Mouse (Mus musculus): ENCODE results near the gene Awat2. TPM values are rescaled to one million over a fixed set of nuclear protein-coding genes. Genes with fewer than 3 reads are reported as not detected.

Awat2 gene
- polyA plus RNA-seq, 1 experiment from 2014 or later = 0.53 TPM

DNA sequence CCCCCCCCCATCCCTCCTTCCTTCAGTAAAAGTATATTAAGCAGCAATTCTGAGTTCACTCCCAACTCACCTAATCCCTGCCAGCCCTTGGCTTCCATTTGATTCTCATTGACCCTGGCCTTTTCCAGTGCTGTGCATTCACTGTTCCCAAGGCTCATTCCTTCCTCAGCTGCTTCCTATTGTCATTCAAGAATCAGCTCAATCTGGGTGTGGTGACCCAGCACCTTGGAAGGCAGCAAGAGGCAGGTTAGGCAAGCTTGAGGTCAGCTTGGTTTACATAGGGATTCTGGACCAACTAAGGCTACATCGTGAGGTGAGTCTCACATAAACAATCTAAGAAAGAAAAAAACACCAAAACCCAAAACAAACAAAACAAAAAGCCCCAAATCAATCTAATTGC, 33.3 kb downstream of the Awat2 start:
- H3K27me3 ChIP-seq (ENCODE audit: control insufficient read depth, insufficient read depth, low read length) = no peaks in the 10 kb centered on the region; the same call in 1 of the 2 replicates
- H3K4me3 ChIP-seq (ENCODE audit: low read depth, low read length) = no peak overlapping the region
- H3K4me2 ChIP-seq = no peak overlapping the region
- WGBS (ENCODE audit: insufficient replicate concordance) = 65% methylated on average over 1 of the region's 1 CpGs
- no peaks in the 10 kb centered on the region for H3K36me3 ChIP-seq (ENCODE audit: control insufficient read depth, insufficient read depth, low read length)
- no peak overlapping the region for H3K9ac ChIP-seq (ENCODE audit: low read depth, low read length)
- no peak for ATAC-seq (replicated peaks; ENCODE audit: insufficient number of reproducible peaks, low FRiP score, low TSS enrichment)
- H3K9me3 ChIP-seq (replicated peaks; ENCODE audit: control insufficient read depth, low read length) = no peaks in the 10 kb centered on the region
- no peaks in the 10 kb centered on the region for H3K4me1 ChIP-seq (ENCODE audit: control insufficient read depth, insufficient read depth, low read length)
- H3K27ac ChIP-seq (ENCODE audit: low read depth, low read length) = no peak overlapping the region

DNA sequence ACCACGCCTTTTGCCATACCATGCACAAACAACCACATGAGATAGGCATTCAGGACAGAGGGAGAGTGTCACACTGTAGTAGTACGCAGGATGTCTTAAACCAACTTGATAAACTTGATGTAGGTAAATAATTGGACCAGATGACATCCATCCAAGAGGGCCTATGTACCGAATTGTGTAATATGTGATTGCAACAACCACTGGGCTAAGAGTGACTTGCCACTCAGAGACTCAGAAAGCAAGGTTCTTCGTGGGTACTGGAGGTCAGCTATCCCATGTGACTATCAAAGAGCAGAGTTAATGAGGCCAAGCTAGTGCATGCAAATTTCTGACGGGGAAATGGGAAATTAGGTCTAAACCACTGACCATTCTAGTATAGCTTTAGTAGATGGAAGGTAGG, 40.9 kb downstream of the Awat2 start:
- Histone ChIP-seq H3K27ac (ENCODE audit: low read depth, low read length) (no peak overlapping the region), H3K4me1 (ENCODE audit: control insufficient read depth, insufficient read depth, low read length) (no peaks in the 10 kb centered on the region), H3K4me2 (no peak overlapping the region), H3K9me3 (replicated peaks; ENCODE audit: control insufficient read depth, low read length) (no peaks in the 10 kb centered on the region), H3K9ac (ENCODE audit: low read depth, low read length) (no peak overlapping the region), H3K4me3 (ENCODE audit: low read depth, low read length) (no peak overlapping the region), H3K27me3 (ENCODE audit: control insufficient read depth, insufficient read depth, low read length) (peaks cover 6% of the 10 kb centered on the region; the same call in 1 of the 2 replicates), H3K36me3 (ENCODE audit: control insufficient read depth, insufficient read depth, low read length) (no peaks in the 10 kb centered on the region)
- 70% methylated on average over 5 of the region's 5 CpGs for WGBS (ENCODE audit: insufficient replicate concordance)
- no peak for ATAC-seq (replicated peaks; ENCODE audit: insufficient number of reproducible peaks, low FRiP score, low TSS enrichment)

DNA sequence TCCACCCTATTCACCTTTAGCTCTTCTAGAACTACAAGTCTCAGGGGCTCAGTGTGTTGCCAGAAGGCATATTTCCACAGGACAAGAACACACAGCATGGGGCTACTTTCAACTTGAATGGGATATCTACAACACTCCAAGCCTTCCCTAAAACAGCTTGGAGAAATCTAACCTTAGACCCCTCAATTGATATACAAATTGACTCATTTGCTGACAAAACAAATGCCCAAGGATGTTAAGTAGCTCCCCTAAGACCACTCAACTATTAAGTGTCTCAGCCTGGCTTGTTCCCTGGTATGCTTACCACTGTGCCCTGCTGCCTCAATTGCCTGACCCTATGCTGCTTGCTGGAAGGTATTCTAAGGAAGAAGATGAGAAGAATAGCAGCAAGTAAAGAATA, 41.6 kb downstream of the Awat2 start:
- no peak overlapping the region for H3K4me2 ChIP-seq
- H3K27ac ChIP-seq (ENCODE audit: low read depth, low read length) = no peak overlapping the region
- no peaks in the 10 kb centered on the region for H3K4me1 ChIP-seq (ENCODE audit: control insufficient read depth, insufficient read depth, low read length)
- no peaks in the 10 kb centered on the region for H3K36me3 ChIP-seq (ENCODE audit: control insufficient read depth, insufficient read depth, low read length)
- no peak for ATAC-seq (replicated peaks; ENCODE audit: insufficient number of reproducible peaks, low FRiP score, low TSS enrichment)
- H3K9ac ChIP-seq (ENCODE audit: low read depth, low read length) = no peak overlapping the region
- peaks cover 7% of the 10 kb centered on the region; the same call in 1 of the 2 replicates for H3K27me3 ChIP-seq (ENCODE audit: control insufficient read depth, insufficient read depth, low read length)
- H3K9me3 ChIP-seq (replicated peaks; ENCODE audit: control insufficient read depth, low read length) = no peaks in the 10 kb centered on the region
- H3K4me3 ChIP-seq (ENCODE audit: low read depth, low read length) = no peak overlapping the region

DNA sequence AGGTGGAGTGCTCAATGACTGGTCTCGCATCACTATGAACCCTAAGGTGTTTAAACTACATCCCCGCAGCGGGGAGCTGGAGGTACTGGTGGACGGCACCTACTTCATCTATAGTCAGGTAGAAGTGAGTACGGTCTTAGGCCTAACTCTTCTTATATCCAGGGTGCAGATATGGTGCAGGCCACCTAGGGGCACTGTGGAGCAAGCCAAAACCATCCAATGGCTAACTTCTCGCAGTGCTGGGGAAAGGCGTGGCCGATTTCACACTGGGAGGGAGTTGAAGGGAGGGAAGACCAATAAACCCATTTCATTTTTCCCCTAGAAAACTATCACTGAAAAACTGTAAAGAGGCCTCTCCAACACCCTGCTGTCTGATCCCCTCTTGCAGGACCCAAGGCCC, 47.5 kb downstream of the Awat2 start:
- Histone ChIP-seq H3K27ac (ENCODE audit: low read depth, low read length) (no peak overlapping the region), H3K9ac (ENCODE audit: low read depth, low read length) (no peak overlapping the region), H3K27me3 (ENCODE audit: control insufficient read depth, insufficient read depth, low read length) (peaks cover 7% of the 10 kb centered on the region; the same call in 1 of the 2 replicates), H3K9me3 (replicated peaks; ENCODE audit: control insufficient read depth, low read length) (no peaks in the 10 kb centered on the region), H3K4me2 (no peak overlapping the region), H3K4me3 (ENCODE audit: low read depth, low read length) (no peak overlapping the region), H3K4me1 (ENCODE audit: control insufficient read depth, insufficient read depth, low read length) (no peaks in the 10 kb centered on the region), H3K36me3 (ENCODE audit: control insufficient read depth, insufficient read depth, low read length) (no peaks in the 10 kb centered on the region)
- WGBS (ENCODE audit: insufficient replicate concordance) = 72% methylated on average over 8 of the region's 8 CpGs
- ATAC-seq (replicated peaks; ENCODE audit: insufficient number of reproducible peaks, low FRiP score, low TSS enrichment) = no peak

DNA sequence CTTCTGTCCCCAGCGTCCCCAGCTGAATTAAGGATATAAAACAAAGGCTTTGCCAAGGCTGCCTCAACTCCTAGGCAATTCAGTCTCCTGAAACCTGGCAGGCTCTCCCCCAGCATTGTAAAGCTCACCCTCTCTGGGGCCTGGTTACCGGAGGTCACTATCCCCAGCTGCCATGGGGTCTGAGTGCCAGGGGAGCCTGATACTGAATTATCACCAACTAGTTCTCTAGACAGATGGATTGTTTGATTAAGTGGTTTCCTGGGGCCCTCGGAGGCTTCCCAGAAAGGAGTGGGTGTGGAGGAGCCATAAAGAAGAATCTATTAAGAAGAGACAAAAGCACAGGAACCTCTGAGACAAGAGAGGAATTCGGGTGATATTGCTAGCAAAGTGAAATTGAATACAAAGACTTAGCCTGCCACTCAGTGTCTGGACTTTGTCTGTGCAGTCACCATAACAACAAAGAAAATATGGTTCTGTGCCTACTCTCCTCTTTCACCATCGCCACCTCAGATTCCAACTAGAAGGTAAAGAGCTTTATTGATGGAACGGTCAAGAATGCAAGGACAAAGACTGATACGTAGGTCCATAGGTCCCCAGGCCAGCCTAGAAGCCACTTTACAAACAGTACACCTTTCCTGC, 48.2 kb downstream of the Awat2 start:
- no peaks in the 10 kb centered on the region for H3K9me3 ChIP-seq (replicated peaks; ENCODE audit: control insufficient read depth, low read length)
- no peaks in the 10 kb centered on the region for H3K36me3 ChIP-seq (ENCODE audit: control insufficient read depth, insufficient read depth, low read length)
- H3K27ac ChIP-seq (ENCODE audit: low read depth, low read length) = no peak overlapping the region
- ATAC-seq (replicated peaks; ENCODE audit: insufficient number of reproducible peaks, low FRiP score, low TSS enrichment) = no peak
- H3K4me3 ChIP-seq (ENCODE audit: low read depth, low read length) = no peak overlapping the region
- H3K27me3 ChIP-seq (ENCODE audit: control insufficient read depth, insufficient read depth, low read length) = peaks cover 7% of the 10 kb centered on the region; the same call in 1 of the 2 replicates
- 71% methylated on average over 7 of the region's 7 CpGs for WGBS (ENCODE audit: insufficient replicate concordance)
- no peaks in the 10 kb centered on the region for H3K4me1 ChIP-seq (ENCODE audit: control insufficient read depth, insufficient read depth, low read length)
- H3K9ac ChIP-seq (ENCODE audit: low read depth, low read length) = no peak overlapping the region
- no peak overlapping the region for H3K4me2 ChIP-seq

DNA sequence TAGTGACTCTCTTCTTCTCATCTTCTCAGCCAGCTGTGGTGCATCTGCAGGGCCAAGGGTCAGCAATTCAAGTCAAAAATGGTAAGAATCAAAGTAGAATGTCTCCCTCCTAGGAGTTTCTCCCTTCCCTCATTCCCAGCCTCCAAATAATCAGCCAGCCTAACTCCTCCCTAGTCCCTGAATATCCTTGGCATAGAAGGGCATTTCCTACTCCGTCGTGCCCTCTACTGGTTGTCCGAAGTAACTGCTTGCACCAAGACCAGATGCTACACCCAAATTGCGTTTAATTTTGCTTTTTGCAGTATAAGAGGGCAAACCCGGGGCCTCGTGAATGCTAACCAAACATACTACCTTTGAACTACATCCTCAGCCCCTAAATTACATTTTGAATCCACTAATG, 50.2 kb downstream of the Awat2 start:
- Histone ChIP-seq H3K4me3 (ENCODE audit: low read depth, low read length) (no peak overlapping the region), H3K27me3 (ENCODE audit: control insufficient read depth, insufficient read depth, low read length) (peaks cover 7% of the 10 kb centered on the region; the same call in 1 of the 2 replicates), H3K36me3 (ENCODE audit: control insufficient read depth, insufficient read depth, low read length) (no peaks in the 10 kb centered on the region), H3K4me2 (no peak overlapping the region), H3K27ac (ENCODE audit: low read depth, low read length) (no peak overlapping the region), H3K4me1 (ENCODE audit: control insufficient read depth, insufficient read depth, low read length) (no peaks in the 10 kb centered on the region), H3K9me3 (replicated peaks; ENCODE audit: control insufficient read depth, low read length) (no peaks in the 10 kb centered on the region), H3K9ac (ENCODE audit: low read depth, low read length) (no peak overlapping the region)
- WGBS (ENCODE audit: insufficient replicate concordance) = 28% methylated on average over 6 of the region's 6 CpGs
- no peak for ATAC-seq (replicated peaks; ENCODE audit: insufficient number of reproducible peaks, low FRiP score, low TSS enrichment)

DNA sequence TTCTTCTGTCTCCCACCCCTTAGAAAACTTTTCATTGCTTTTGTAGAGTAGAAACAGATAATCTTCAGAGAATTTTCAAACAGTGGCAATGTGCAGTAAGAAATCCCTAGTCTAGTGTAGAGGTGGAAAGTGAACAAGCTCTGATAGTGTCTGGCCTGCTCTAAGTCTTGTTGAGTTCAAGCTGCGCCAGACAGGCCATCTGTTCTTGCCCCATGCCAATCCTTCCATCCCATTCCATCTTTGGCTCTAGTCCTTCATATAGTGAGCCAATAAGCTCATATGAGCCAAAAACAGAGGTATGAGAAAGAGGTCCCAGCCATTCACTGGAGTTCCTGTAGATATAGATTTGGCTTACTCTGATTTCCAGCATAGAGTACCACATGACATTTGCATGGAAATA, 52.6 kb downstream of the Awat2 start:
- Histone ChIP-seq H3K9ac (ENCODE audit: low read depth, low read length) (no peak overlapping the region), H3K4me3 (ENCODE audit: low read depth, low read length) (no peak overlapping the region), H3K36me3 (ENCODE audit: control insufficient read depth, insufficient read depth, low read length) (no peaks in the 10 kb centered on the region), H3K27me3 (ENCODE audit: control insufficient read depth, insufficient read depth, low read length) (no peaks in the 10 kb centered on the region), H3K4me1 (ENCODE audit: control insufficient read depth, insufficient read depth, low read length) (no peaks in the 10 kb centered on the region), H3K4me2 (no peak overlapping the region), H3K27ac (ENCODE audit: low read depth, low read length) (no peak overlapping the region), H3K9me3 (replicated peaks; ENCODE audit: control insufficient read depth, low read length) (no peaks in the 10 kb centered on the region)
- WGBS (ENCODE audit: insufficient replicate concordance) = 59% methylated on average over 1 of the region's 1 CpGs
- no peak for ATAC-seq (replicated peaks; ENCODE audit: insufficient number of reproducible peaks, low FRiP score, low TSS enrichment)

DNA sequence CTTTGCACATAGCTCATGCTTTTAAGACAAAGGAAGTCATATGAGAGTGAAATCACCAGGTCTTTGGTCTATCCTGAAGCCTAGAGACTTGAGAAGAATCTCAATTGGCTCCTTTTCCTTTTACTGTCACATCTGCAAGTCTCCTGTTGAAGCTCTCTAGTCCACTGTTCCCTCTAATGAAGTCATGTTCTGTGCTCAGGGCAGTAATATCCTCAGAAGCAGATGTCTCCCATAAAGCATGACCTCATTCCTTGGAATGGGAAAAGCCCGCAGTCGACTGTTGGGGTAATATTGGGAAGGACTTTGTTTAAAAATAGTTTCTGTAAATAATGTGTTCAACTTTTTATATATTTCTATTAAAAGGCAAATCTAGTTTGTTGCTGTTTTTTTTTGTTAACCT, 85.5 kb downstream of the Awat2 start:
- no peaks in the 10 kb centered on the region for H3K9me3 ChIP-seq (replicated peaks; ENCODE audit: control insufficient read depth, low read length)
- ATAC-seq (replicated peaks; ENCODE audit: insufficient number of reproducible peaks, low FRiP score, low TSS enrichment) = no peak
- no peaks in the 10 kb centered on the region for H3K4me1 ChIP-seq (ENCODE audit: control insufficient read depth, insufficient read depth, low read length)
- H3K36me3 ChIP-seq (ENCODE audit: control insufficient read depth, insufficient read depth, low read length) = no peaks in the 10 kb centered on the region
- H3K4me3 ChIP-seq (ENCODE audit: low read depth, low read length) = no peak overlapping the region
- WGBS (ENCODE audit: insufficient replicate concordance) = 89% methylated on average over 2 of the region's 2 CpGs
- H3K27me3 ChIP-seq (ENCODE audit: control insufficient read depth, insufficient read depth, low read length) = no peaks in the 10 kb centered on the region
- no peak overlapping the region for H3K9ac ChIP-seq (ENCODE audit: low read depth, low read length)
- no peak overlapping the region for H3K27ac ChIP-seq (ENCODE audit: low read depth, low read length)
- no peak overlapping the region for H3K4me2 ChIP-seq
